ENCODE assay signal across 19 mouse cellular contexts in genomic region chr5:3309122-3309521, GRCm38 (mm10).
"Had no signal": no experiment of that assay in that cellular context is flagged by ENCODE, and none has a peak within 500 bp of the region (broad histone marks: within the 10 kb centered on the region; RNA-seq: fewer than 3 reads in every experiment).

No protein-coding gene starts in this region.

- DNase-seq: kidney, adult 2 months; kidney, postnatal 25 days; layer of hippocampus, postnatal 36 days; liver, embryonic 13.5 days; lung, embryonic 14.5 days; midbrain, embryonic 14.5 days; right cerebral cortex, adult 18-20 months; right cerebral cortex, postnatal 25 days; spleen, adult 18-20 months; thymus, adult 18-20 months; thymus, postnatal 36 days had no signal

- H3K27ac ChIP-seq: kidney, postnatal 0 days; left cerebral cortex, adult 2 months; liver, embryonic 13.5 days; macrophage; midbrain, embryonic 10.5 days; neural tube, embryonic 12.5 days; neural tube, embryonic 15.5 days had no signal

- ATAC-seq: lung, postnatal 0 days had no signal

- H3K4me3 ChIP-seq: left cerebral cortex, adult 2 months; liver, embryonic 13.5 days; megakaryocyte, embryonic 14.5 days; midbrain, embryonic 10.5 days; neural tube, embryonic 12.5 days; neural tube, embryonic 15.5 days had no signal
